Mouse (Mus musculus) cerebellum, adult 2 months (tissue): Measurements from ENCODE around the gene Clic5.

Experiments used
- CTCF ChIP-seq: fragments of 200-500 bp; IDR thresholded peaks from 2 replicates; pipeline ENCODE4 v1.5.1; 2011; ENCODE audit warnings: low read depth, mild to moderate bottlenecking, control low read depth, low read length, moderate library complexity, borderline replicate concordance; ENCODE audit not compliant: insufficient read depth
- POLR2A ChIP-seq: fragments of 200-500 bp; IDR thresholded peaks from 2 replicates; pipeline ENCODE4 v1.6.1; 2011; ENCODE audit warnings: low read length, control low read depth, borderline replicate concordance; ENCODE audit not compliant: insufficient read depth

DNA sequence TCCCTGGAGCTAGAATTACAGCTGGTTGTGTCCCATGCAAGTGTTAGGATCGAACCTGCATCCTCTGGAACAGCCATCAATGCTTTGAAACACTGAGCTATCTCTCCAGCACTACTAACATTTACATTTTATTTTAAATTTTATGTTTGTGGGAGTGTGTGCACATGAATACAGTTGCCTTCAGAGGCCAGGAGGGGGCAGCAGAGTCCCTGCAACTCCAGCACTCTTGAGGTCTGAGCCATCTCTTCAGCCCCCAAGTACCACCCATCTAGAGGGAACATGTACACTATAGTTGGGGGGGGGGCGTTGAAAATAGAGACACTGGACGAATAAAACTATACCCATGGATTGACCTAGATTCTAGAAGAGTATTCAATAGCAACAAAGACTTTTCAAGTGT, 37.3 kb upstream of the Clic5 start:
- TF ChIP-seq POLR2A (no peak), CTCF (peak; percentile 31; the same call in 1 of the 2 replicates)
